Mouse (Mus musculus) liver, adult 2 months (tissue): Measurements from ENCODE around the gene Frmd6.

ENCODE experiments used
- CTCF ChIP-seq: fragments of 200-500 bp; IDR thresholded peaks from 2 replicates; pipeline ENCODE4 v1.5.1; 2011; ENCODE audit warnings: low read depth, low read length, control low read depth
- POLR2A ChIP-seq: fragments of 200-500 bp; IDR thresholded peaks from 2 replicates; pipeline ENCODE4 v1.6.1; 2011; ENCODE audit warnings: low read length, control low read depth; ENCODE audit not compliant: insufficient read depth; ENCODE audit errors: extremely low read depth

- TF ChIP-seq CTCF (peak; percentile 37; the same call in 1 of the 2 replicates), POLR2A (no peak)
These were observed 72.1 kb downstream of the Frmd6 start for GRCm38 (mm10) chr12:70897434-70897833.
